8 mouse cellular contexts compared by ENCODE assay signal in genomic region chr4:55006024-55006423, GRCm38 (mm10).
DNase-seq lines count a peak whose midpoint lies in the region; ATAC-seq and TF ChIP-seq lines count a peak whose summit lies in the region.

No protein-coding gene starts in this region.

- no peak overlapping the region for H3K4me3 ChIP-seq in kidney, embryonic 16.5 days (ENCODE audit: low read length)
- H3K4me3 ChIP-seq in embryonic fibroblast, embryonic 13.5 days (ENCODE audit: insufficient read depth, low read length), result no peak overlapping the region
- H3K4me3 ChIP-seq in hindbrain, embryonic 15.5 days, result no peak overlapping the region
- no peak overlapping the region for H3K4me3 ChIP-seq in neural tube, embryonic 12.5 days

- no peaks in the 10 kb centered on the region for H3K27me3 ChIP-seq in kidney, embryonic 16.5 days (ENCODE audit: insufficient read depth, low read length)
- H3K27me3 ChIP-seq in hindbrain, embryonic 15.5 days, result no peaks in the 10 kb centered on the region
- H3K27me3 ChIP-seq in neural tube, embryonic 12.5 days (replicated peaks), result no peaks in the 10 kb centered on the region

- ATAC-seq in kidney, embryonic 16.5 days (ENCODE audit: low FRiP score, low TSS enrichment), result no peak
- peak; percentile 9; the same call in 1 of the 2 replicates for ATAC-seq in hindbrain, embryonic 15.5 days (ENCODE audit: low FRiP score, low read depth)
- peak; percentile 4; the same call in 1 of the 2 replicates for ATAC-seq in neural tube, embryonic 12.5 days (ENCODE audit: low FRiP score, low read depth)
- no peak for ATAC-seq in megakaryocyte, adult 5-6 weeks (ENCODE audit: poor library complexity, severe bottlenecking)

- no peak for TF ChIP-seq POLR2A in embryonic fibroblast, embryonic 13.5 days (IDR thresholded peaks at IDR 0.05; ENCODE audit: low read depth, low read length)

- H3K9me3 ChIP-seq in kidney, embryonic 16.5 days (ENCODE audit: low read length), result no peaks in the 10 kb centered on the region
- H3K9me3 ChIP-seq in hindbrain, embryonic 15.5 days, result no peaks in the 10 kb centered on the region
- no peaks in the 10 kb centered on the region for H3K9me3 ChIP-seq in neural tube, embryonic 12.5 days

- no peak overlapping the region for H3K9ac ChIP-seq in kidney, embryonic 16.5 days (replicated peaks; ENCODE audit: low read length)
- peak overlapping the region; percentile 23; the same call in 1 of the 2 replicates for H3K9ac ChIP-seq in hindbrain, embryonic 15.5 days
- no peak overlapping the region for H3K9ac ChIP-seq in neural tube, embryonic 12.5 days

- H3K4me2 ChIP-seq in kidney, embryonic 16.5 days (replicated peaks; ENCODE audit: low read depth, low read length), result peak overlapping the region; percentile 1; the same call in 1 of the 2 replicates
- peak overlapping the region; percentile 44 for H3K4me2 ChIP-seq in hindbrain, embryonic 15.5 days
- peak overlapping the region; percentile 46 for H3K4me2 ChIP-seq in neural tube, embryonic 12.5 days (replicated peaks)

- H3K36me3 ChIP-seq in kidney, embryonic 16.5 days (ENCODE audit: insufficient read depth, low read length), result peaks cover 38% of the 10 kb centered on the region
- peaks cover 35% of the 10 kb centered on the region for H3K36me3 ChIP-seq in hindbrain, embryonic 15.5 days
- H3K36me3 ChIP-seq in neural tube, embryonic 12.5 days, result peaks cover 50% of the 10 kb centered on the region

- 53% methylated on average over 1 of the region's 1 CpGs for WGBS in kidney, embryonic 16.5 days
- 21% methylated on average over 1 of the region's 1 CpGs for WGBS in hindbrain, embryonic 15.5 days
- WGBS in neural tube, embryonic 12.5 days, result 41% methylated on average over 1 of the region's 1 CpGs

- DNase-seq in kidney, postnatal 36 days, result no peak
- no peak for DNase-seq in layer of hippocampus, adult 9-11 months
- DNase-seq in thymus, postnatal 4 days, result no peak

- H3K4me1 ChIP-seq in kidney, embryonic 16.5 days (ENCODE audit: insufficient read depth, low read length), result peaks cover 32% of the 10 kb centered on the region
- H3K4me1 ChIP-seq in embryonic fibroblast, embryonic 13.5 days (ENCODE audit: control insufficient read depth, insufficient read depth, low read length), result peaks cover 14% of the 10 kb centered on the region
- peaks cover 34% of the 10 kb centered on the region for H3K4me1 ChIP-seq in hindbrain, embryonic 15.5 days (replicated peaks)
- peaks cover 30% of the 10 kb centered on the region for H3K4me1 ChIP-seq in neural tube, embryonic 12.5 days

- H3K27ac ChIP-seq in kidney, embryonic 16.5 days (ENCODE audit: low read length), result peak overlapping the region; percentile 95
- peak overlapping the region; percentile 44; the same call in 1 of the 2 replicates for H3K27ac ChIP-seq in embryonic fibroblast, embryonic 13.5 days (ENCODE audit: insufficient read depth, low read length)
- H3K27ac ChIP-seq in hindbrain, embryonic 15.5 days (replicated peaks), result peak overlapping the region; percentile 91
- H3K27ac ChIP-seq in neural tube, embryonic 12.5 days, result 0 out of 2 replicates have a peak overlapping the region, but pooled peaks have one; percentile 75

- no peak for TF ChIP-seq CTCF in embryonic fibroblast, embryonic 13.5 days (IDR thresholded peaks at IDR 0.05; ENCODE audit: borderline replicate concordance, insufficient read depth, low read length)

Comparison
In these comparisons a context has a peak if more than half of its experiments do, and no peak if none do; other contexts are left out.
1. ATAC-seq: peak in hindbrain, embryonic 15.5 days (single experiment) and neural tube, embryonic 12.5 days (single experiment); none in kidney, embryonic 16.5 days (single experiment) and megakaryocyte, adult 5-6 weeks (single experiment).
2. H3K27ac ChIP-seq: peak in every context shown above with its lines; median percentile 95 in kidney, embryonic 16.5 days; 91 in hindbrain, embryonic 15.5 days; 75 in neural tube, embryonic 12.5 days; 44 in embryonic fibroblast, embryonic 13.5 days.
3. Peak in every context shown above with its lines, with median percentiles within 50 percentile points of each other: H3K4me2 ChIP-seq.